Mouse (Mus musculus) monocyte, adult 2 months (primary cell): Measurements from ENCODE around the gene Rab34.
A peak's percentile ranks its signal among the peaks of the same experiment; 100 is the strongest.

ENCODE experiments used
- DNase-seq, 2 experiments: peaks; one replicate each; pipeline ENCODE4 v3.0.0; 2022; ENCODE audit warnings: low spot score in 2 of 2, low read depth in 1 of 2

Rab34 gene

GRCm38 (mm10) chr11:78213086-78213817 is 25.0 kb downstream of the Rab34 start:
- peak in 1 of 2 experiments; percentile 51 for DNase-seq

DNA sequence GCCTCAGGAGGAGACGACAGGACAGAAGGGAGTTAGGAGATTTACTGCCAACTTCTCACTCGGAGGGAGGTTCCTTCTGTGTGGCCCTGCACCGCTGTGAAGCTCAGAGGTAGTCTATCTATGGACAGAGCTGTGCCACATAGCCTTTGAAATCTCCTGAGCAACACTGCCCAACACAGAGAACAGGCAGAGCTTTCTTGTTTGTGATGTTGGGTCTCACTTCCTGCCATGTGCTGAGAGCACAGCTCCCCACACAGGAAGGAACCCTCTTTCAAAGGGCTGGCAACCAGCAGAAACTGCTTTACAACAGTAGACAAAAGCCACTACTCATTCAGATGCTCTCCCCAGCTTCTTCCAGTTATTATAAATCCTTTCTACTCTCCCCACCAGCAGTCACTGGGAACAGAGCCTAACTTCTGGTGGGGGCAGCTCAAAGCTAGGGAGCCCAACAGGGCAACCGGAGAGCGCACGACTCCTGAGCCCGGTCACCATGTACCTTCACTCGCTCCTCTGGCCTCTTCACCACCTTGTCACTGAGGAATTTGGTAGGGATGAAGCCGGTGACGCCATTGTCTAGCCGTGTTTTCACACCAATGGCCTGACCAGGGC is 27.6 kb downstream of the Rab34 start:
- no peak for DNase-seq

DNA sequence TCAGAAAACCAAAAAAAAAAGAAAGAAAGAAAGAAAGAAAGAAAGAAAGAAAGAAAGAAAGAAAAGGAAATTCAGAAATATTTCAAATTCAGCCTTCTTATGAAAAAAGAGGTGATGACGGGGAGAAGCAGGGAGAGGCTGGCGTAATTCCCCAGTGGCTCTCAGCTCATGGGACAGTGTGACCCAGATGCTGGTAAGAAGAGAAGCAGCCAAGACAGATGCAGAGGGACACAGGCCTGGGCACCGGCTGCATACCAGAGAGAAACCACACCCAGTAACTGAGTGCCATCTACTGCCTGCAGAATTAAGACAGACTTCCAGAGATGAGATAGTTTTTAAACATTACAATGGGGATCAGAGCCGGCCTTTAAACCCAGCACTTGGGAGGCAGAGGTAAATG is 35.4 kb downstream of the Rab34 start:
- DNase-seq: no peak

DNA sequence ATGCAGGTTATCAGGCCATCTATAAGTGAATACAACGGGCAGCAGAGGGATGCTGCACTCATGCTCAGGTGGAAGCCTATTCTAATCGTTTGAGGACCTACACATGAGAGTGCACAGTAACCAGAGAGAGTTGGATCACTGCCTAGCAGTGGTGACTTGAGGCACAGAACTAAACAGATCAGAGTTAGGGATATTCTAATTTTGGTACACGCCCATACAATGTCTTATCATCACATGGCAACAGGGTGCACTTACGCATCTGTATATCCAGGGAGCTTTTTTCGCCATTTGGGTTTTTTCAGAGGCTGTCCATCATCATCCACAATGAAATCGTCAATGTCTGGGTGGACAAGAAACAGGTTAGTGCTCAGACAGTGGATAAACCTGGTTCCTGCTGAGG is 43.3 kb downstream of the Rab34 start:
- no peak for DNase-seq

DNA sequence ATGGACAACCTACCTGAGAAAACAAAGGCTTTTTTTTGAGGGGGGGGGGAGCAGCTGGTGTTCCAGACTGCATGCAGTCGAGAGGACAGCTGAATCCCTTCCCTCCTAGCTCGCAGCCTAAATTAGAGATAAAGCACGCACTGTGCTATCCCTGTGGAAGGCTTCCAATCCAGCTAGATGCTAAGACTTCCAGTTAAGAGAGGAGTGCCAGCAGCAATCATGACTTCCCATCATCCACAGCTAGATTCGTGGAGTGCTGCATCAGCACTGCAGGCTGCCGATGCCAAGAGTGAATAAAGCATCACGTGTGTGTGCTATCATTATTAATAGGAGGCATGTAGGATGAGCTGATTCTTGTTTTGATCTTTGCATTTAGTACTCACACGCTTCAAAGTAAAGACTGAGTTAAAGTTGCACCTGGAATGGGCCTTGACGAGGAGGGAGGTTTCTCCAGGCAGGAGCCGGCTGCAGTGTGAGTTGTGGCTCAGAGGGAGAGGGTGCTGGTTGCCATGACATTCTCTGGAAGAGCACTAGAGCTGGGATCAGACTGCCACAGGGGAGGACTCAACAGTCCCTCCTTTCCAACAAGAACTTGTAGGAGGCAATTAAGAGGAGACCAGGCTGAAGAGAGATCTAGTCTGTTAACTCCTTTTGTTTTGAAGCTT is 52.1 kb downstream of the Rab34 start:
- DNase-seq: no peak
